Mouse (Mus musculus) cortical plate, adult 2 months (tissue): Measurements from ENCODE around the gene Rhbdf2.

Source experiments
- CTCF ChIP-seq: fragments of 200-500 bp; IDR thresholded peaks from 2 replicates; pipeline ENCODE4 v1.5.1; 2011; ENCODE audit warnings: mild to moderate bottlenecking, control low read depth, low read length; ENCODE audit not compliant: insufficient read depth; ENCODE audit errors: extremely low read depth
- POLR2A ChIP-seq: fragments of 200-500 bp; IDR thresholded peaks from 2 replicates; pipeline ENCODE4 v1.6.1; 2011; ENCODE audit warnings: mild to moderate bottlenecking, low read length, control low read depth; ENCODE audit not compliant: insufficient read depth; ENCODE audit errors: extremely low read depth

GRCm38 (mm10) chr11:116626299-116627071, at the start of gene Rhbdf2:
- TF ChIP-seq POLR2A = no peak
- TF ChIP-seq CTCF = no peak
